In the genomic region with DNA sequence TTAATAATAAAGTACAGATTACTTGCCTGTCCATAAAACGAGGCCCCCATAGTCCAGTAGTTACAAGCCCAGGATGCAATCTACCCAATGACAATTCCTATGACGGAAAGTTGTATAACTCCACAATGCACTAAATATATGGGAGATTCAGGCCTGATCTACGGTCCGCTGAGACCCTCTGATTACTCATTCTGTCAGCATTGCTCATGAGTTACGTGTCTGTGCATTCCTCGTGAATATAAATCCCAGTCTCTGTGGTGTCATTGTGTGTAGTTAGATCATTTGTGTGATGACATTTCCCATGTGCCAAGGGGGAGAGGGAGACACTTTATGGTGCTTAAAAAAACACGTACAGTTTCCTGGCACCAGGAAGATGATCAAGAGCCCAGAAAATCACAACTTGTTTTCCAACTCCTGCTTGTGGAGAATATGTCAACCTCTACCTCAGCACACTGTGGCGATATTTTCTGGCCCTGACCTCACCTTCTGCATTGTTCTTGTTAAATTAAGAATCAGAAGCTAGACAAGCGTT, we compare ENCODE assay signal across 29 mouse cellular contexts. TPM values are rescaled to one million over a fixed set of nuclear protein-coding genes. Genes with fewer than 3 reads are reported as not detected.
"Had no signal": no experiment of that assay in that cellular context is flagged by ENCODE, and none has a peak within 500 bp of the region (broad histone marks: within the 10 kb centered on the region; RNA-seq: fewer than 3 reads in every experiment).

No protein-coding gene starts in this region.

- H3K27me3 ChIP-seq: liver, embryonic 15.5 days; lung, embryonic 15.5 days; midbrain, embryonic 15.5 days had no signal

- H3K4me3 ChIP-seq: limb, embryonic 15.5 days; liver, embryonic 15.5 days; lung, embryonic 15.5 days; megakaryocyte, embryonic 14.5 days; midbrain, embryonic 10.5 days; midbrain, embryonic 15.5 days; myocyte had no signal

- DNase-seq: kidney, adult 18-20 months; kidney, adult 9 months; kidney, postnatal 14 days; kidney, postnatal 4 days; lung, adult 18-20 months; lung, postnatal 10 days; lung, postnatal 36 days; thymus, adult 18-20 months; thymus, postnatal 36 days had no signal

- H3K27ac ChIP-seq: limb, embryonic 15.5 days; liver, embryonic 15.5 days; lung, embryonic 15.5 days; midbrain, embryonic 10.5 days; midbrain, embryonic 15.5 days had no signal

- H3K4me1 ChIP-seq: limb, embryonic 15.5 days; liver, embryonic 15.5 days; lung, embryonic 15.5 days had no signal

- H3K9me3 ChIP-seq: limb, embryonic 15.5 days; liver, embryonic 15.5 days; lung, embryonic 15.5 days; midbrain, embryonic 10.5 days; midbrain, embryonic 15.5 days had no signal

- H3K4me2 ChIP-seq: limb, embryonic 15.5 days; liver, embryonic 11.5 days; liver, embryonic 15.5 days; lung, embryonic 15.5 days; midbrain, embryonic 15.5 days had no signal

- H3K36me3 ChIP-seq: limb, embryonic 15.5 days; liver, embryonic 15.5 days; lung, embryonic 15.5 days; midbrain, embryonic 10.5 days; midbrain, embryonic 15.5 days had no signal

- ATAC-seq: intestine, embryonic 16.5 days; midbrain, embryonic 15.5 days had no signal

- H3K9ac ChIP-seq: limb, embryonic 15.5 days; liver, embryonic 15.5 days; lung, embryonic 15.5 days; midbrain, embryonic 15.5 days had no signal

RNA-seq across cellular contexts. Expression of a gene that starts 13.4 kb away (rescaled TPM):
- total RNA-seq: layer of hippocampus, adult 18-20 months; layer of hippocampus, postnatal 25 days; left cerebral cortex, adult 18-20 months; left cerebral cortex, postnatal 25 days had no signal
- polyA plus RNA-seq: intestine, embryonic 16.5 days; kidney, embryonic 16.5 days; limb, embryonic 11.5 days; limb, embryonic 15.5 days; liver, embryonic 11.5 days; liver, embryonic 15.5 days; lung, embryonic 15.5 days; midbrain, embryonic 10.5 days; midbrain, embryonic 15.5 days; myocyte; neural tube, embryonic 11.5 days; small intestine, adult 2 months; spleen, adult 2 months; stomach, embryonic 16.5 days; urinary bladder, adult 2 months had no signal
